Mouse (Mus musculus): Measurements from ENCODE around the gene Aacs. TPM values are rescaled to one million over a fixed set of nuclear protein-coding genes. Genes with fewer than 3 reads are reported as not detected.
A peak's percentile ranks its signal among the peaks of the same experiment; 100 is the strongest.

The Aacs gene
- polyA plus RNA-seq, 1 experiment from 2014 or later: 51.8 TPM

DNA sequence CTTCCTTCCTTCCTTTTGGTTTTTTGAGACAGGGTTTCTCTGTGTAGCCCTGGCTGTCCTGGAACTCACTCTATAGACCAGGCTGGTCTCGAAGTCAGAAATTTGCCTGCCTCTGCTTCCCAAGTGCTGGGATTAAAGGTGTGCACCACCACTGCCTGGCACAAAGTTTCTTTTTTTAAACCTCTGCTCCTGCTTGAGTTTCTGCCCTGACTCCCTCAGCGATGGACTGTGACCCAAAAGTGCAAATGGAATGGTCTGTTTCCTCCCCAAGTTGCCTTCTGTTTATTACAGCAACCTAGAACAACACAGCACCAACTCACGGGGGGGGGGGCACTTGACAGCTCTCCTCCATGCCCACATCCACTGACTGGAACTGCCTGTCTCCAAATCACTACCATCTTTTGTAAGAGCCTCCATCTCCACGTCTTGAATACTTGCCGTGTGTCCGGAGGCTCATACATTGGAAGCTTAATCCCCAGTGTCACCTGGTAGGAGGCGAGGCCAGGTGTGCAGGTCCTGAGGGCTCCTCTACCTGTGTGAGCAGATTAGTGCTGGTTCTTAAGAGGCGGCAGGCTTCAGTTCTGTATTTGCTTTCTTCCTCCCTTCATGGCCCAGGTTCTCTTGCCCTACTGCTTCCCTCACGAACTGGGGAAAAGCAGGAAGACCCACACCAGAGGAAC is 2.7 kb upstream of the Aacs start:
- DNase-seq (ENCODE audit: low spot score) (no peak), ATAC-seq (no peak)
- WGBS: 82% methylated on average over 9 of the region's 9 CpGs
- Histone ChIP-seq H3K9ac (ENCODE audit: low read length) (no peak overlapping the region), H3K27me3 (replicated peaks; ENCODE audit: control insufficient read depth, insufficient read depth, low read length) (no peaks in the 10 kb centered on the region), H3K9me3 (replicated peaks; ENCODE audit: control insufficient read depth, low read length) (no peaks in the 10 kb centered on the region), H3K4me1 (ENCODE audit: control insufficient read depth, insufficient read depth, low read length) (peaks cover 14% of the 10 kb centered on the region), H3K36me3 (ENCODE audit: control insufficient read depth, insufficient read depth, low read length) (no peaks in the 10 kb centered on the region), H3K4me2 (ENCODE audit: low read length) (no peak overlapping the region), H3K4me3 (ENCODE audit: low read depth, low read length) (no peak overlapping the region), H3K27ac (ENCODE audit: low read depth, low read length) (no peak overlapping the region)

DNA sequence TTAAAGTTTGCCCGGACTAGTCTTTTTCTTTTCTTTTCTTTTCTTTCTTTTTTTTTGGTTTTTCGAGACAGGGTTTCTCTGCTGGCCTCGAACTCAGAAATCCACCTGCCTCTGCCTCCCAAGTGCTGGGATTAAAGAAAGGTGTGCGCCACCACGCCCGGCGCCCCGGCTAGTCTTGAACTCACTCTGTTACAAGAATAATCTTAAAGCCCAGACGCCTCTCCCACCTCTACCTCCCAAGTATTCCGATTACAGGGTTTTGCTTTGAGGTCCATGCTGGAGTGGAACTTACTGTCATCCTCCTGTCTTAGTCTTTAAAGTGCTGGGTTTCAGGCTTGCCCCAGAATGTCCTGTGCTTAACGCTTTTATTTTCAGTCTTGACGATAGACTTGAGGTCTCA is 584 bp upstream of the Aacs start:
- Histone ChIP-seq H3K27me3 (replicated peaks; ENCODE audit: control insufficient read depth, insufficient read depth, low read length) (no peaks in the 10 kb centered on the region), H3K27ac (ENCODE audit: low read depth, low read length) (no peak overlapping the region), H3K36me3 (ENCODE audit: control insufficient read depth, insufficient read depth, low read length) (no peaks in the 10 kb centered on the region), H3K4me2 (ENCODE audit: low read length) (peak overlapping the region; percentile 83), H3K9me3 (replicated peaks; ENCODE audit: control insufficient read depth, low read length) (no peaks in the 10 kb centered on the region), H3K4me3 (ENCODE audit: low read depth, low read length) (peak overlapping the region; percentile 73), H3K9ac (ENCODE audit: low read length) (peak overlapping the region; percentile 79; the same call in 1 of the 2 replicates), H3K4me1 (ENCODE audit: control insufficient read depth, insufficient read depth, low read length) (peaks cover 14% of the 10 kb centered on the region)
- 57% methylated on average over 12 of the region's 12 CpGs for WGBS
- ATAC-seq (no peak), DNase-seq (ENCODE audit: low spot score) (no peak)

DNA sequence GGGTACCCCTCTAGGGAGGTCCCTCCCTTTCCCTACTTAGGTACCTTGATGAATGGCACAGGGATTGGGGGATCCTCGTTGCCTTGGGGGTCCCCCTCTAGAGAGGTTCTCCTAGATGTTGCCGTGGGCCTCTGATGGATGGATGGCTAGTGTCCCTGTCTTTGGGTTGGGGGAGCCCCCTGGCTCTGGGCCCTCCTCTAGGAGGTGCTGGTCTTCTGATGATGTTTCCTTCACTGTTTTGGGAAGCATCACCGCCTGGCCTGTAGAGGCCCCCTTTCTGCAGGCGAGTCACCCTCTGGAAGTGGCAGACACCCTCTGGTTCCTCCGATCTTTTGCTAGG is 642 bp downstream of the Aacs start:
- 13% methylated on average over 5 of the region's 5 CpGs for WGBS
- peak overlapping the region; percentile 83 for H3K4me2 ChIP-seq (ENCODE audit: low read length)
- peak; percentile 34 for DNase-seq (ENCODE audit: low spot score)

DNA sequence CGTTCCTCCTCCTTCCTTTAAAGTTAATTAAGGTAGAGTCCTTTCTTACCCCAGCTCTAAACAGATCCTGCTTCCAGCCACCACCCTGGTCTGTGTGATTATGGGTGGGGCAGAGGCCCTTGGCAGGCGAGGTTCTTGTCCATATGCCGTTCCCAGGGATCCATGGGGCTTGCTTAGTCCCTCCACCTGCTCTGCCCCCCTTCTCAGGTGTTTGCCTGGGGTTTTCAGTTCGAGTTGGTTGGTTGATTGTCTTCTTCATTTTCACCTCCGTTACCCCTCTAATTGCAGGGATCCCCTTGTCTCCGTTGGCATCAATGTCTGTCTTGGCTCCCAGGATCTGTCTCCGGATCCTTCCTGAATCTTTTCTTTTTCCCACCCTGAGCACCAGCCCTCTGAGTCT is 1.2 kb downstream of the Aacs start:
- Histone ChIP-seq H3K4me3 (ENCODE audit: low read depth, low read length) (peak overlapping the region; percentile 73), H3K4me1 (ENCODE audit: control insufficient read depth, insufficient read depth, low read length) (peaks cover 14% of the 10 kb centered on the region), H3K4me2 (ENCODE audit: low read length) (peak overlapping the region; percentile 83), H3K9ac (ENCODE audit: low read length) (peak overlapping the region; percentile 79), H3K9me3 (replicated peaks; ENCODE audit: control insufficient read depth, low read length) (no peaks in the 10 kb centered on the region), H3K36me3 (ENCODE audit: control insufficient read depth, insufficient read depth, low read length) (no peaks in the 10 kb centered on the region), H3K27me3 (replicated peaks; ENCODE audit: control insufficient read depth, insufficient read depth, low read length) (no peaks in the 10 kb centered on the region), H3K27ac (ENCODE audit: low read depth, low read length) (no peak overlapping the region)
- ATAC-seq (no peak), DNase-seq (ENCODE audit: low spot score) (no peak)
- WGBS: 57% methylated on average over 7 of the region's 7 CpGs

More for the DNA sequence above, 642 bp downstream of the Aacs start:
- H3K27ac ChIP-seq (ENCODE audit: low read depth, low read length): peak overlapping the region; percentile 72; the same call in 1 of the 2 replicates
- H3K9ac ChIP-seq (ENCODE audit: low read length): peak overlapping the region; percentile 79
- H3K27me3 ChIP-seq (replicated peaks; ENCODE audit: control insufficient read depth, insufficient read depth, low read length): no peaks in the 10 kb centered on the region
- peak overlapping the region; percentile 73 for H3K4me3 ChIP-seq (ENCODE audit: low read depth, low read length)
- no peaks in the 10 kb centered on the region for H3K9me3 ChIP-seq (replicated peaks; ENCODE audit: control insufficient read depth, low read length)
- ATAC-seq: no peak; the same call in 1 of the 2 replicates
- peaks cover 14% of the 10 kb centered on the region for H3K4me1 ChIP-seq (ENCODE audit: control insufficient read depth, insufficient read depth, low read length)
- H3K36me3 ChIP-seq (ENCODE audit: control insufficient read depth, insufficient read depth, low read length): no peaks in the 10 kb centered on the region

DNA sequence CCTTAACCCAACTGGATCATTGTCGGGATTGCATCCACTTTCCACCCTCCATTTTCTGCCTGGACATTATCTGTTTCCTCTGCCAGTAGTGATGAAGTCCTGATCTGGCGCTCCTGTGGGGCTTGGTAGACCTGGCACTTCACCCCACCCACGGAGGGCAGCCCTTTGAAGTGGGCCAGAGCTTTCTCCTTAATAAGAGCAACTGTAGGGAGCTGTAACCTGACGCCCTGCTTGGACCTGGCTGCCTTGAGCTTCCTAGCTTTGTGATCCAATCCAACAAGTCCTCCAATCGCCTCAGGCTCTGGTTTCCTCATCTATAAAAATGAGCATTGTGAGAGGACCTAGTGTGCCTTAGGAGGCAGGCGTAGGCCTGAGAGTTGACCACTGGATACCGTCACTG is 1.9 kb downstream of the Aacs start:
- Histone ChIP-seq H3K36me3 (ENCODE audit: control insufficient read depth, insufficient read depth, low read length) (peaks cover 2% of the 10 kb centered on the region), H3K9me3 (replicated peaks; ENCODE audit: control insufficient read depth, low read length) (no peaks in the 10 kb centered on the region), H3K27me3 (replicated peaks; ENCODE audit: control insufficient read depth, insufficient read depth, low read length) (no peaks in the 10 kb centered on the region), H3K4me3 (ENCODE audit: low read depth, low read length) (peak overlapping the region; percentile 73; the same call in 1 of the 2 replicates), H3K9ac (ENCODE audit: low read length) (no peak overlapping the region), H3K4me2 (ENCODE audit: low read length) (peak overlapping the region; percentile 83), H3K4me1 (ENCODE audit: control insufficient read depth, insufficient read depth, low read length) (peaks cover 14% of the 10 kb centered on the region), H3K27ac (ENCODE audit: low read depth, low read length) (no peak overlapping the region)
- WGBS: 64% methylated on average over 7 of the region's 7 CpGs
- ATAC-seq: no peak
- DNase-seq (ENCODE audit: low spot score): no peak

DNA sequence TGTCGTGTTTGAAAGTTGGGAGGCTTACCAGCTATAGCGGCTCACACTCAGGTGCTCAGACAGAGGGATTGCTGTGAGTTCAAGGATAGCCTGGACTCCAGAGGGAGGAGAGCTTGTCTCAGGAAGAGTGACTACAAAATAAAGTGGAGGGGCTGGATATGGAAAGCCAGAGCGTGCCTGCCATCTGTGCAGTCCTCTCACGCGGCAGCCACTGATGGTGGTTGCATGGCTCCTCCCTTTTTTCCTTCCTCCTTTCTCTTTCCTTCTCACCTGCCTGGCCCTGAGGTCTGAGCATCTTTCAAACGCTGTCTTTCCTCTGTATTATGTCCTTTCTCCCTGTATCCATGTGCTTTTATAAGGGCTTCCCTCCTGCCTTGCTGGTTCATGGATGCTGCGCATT is 2.4 kb downstream of the Aacs start:
- Histone ChIP-seq H3K4me1 (ENCODE audit: control insufficient read depth, insufficient read depth, low read length) (peaks cover 14% of the 10 kb centered on the region), H3K9ac (ENCODE audit: low read length) (no peak overlapping the region), H3K4me3 (ENCODE audit: low read depth, low read length) (no peak overlapping the region), H3K9me3 (replicated peaks; ENCODE audit: control insufficient read depth, low read length) (no peaks in the 10 kb centered on the region), H3K27ac (ENCODE audit: low read depth, low read length) (no peak overlapping the region), H3K36me3 (ENCODE audit: control insufficient read depth, insufficient read depth, low read length) (peaks cover 7% of the 10 kb centered on the region), H3K27me3 (replicated peaks; ENCODE audit: control insufficient read depth, insufficient read depth, low read length) (no peaks in the 10 kb centered on the region), H3K4me2 (ENCODE audit: low read length) (no peak overlapping the region; the same call in 1 of the 2 replicates)
- ATAC-seq (no peak), DNase-seq (ENCODE audit: low spot score) (no peak)
- WGBS: 89% methylated on average over 7 of the region's 7 CpGs

DNA sequence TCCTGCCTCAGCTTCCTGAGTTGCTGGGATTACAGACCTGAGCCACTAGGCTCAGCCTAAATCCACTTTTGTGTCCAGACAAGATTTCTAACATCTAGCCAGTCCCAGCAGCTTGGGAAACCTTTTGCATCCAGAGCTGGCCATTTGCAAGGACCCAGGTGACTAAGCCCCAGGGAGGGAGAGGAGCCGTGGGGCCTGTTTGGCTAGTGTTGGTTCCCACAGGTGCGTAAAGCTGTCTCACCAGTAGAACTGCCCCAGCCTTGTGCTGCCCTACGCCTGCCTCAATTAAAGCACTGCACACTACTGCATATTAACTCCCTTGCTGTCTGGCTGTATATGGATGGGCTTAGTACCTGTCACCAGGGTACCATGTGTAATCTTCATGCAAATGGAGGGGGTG is 3.8 kb downstream of the Aacs start:
- peaks cover 18% of the 10 kb centered on the region for H3K36me3 ChIP-seq (ENCODE audit: control insufficient read depth, insufficient read depth, low read length)
- H3K27me3 ChIP-seq (replicated peaks; ENCODE audit: control insufficient read depth, insufficient read depth, low read length): no peaks in the 10 kb centered on the region
- H3K4me2 ChIP-seq (ENCODE audit: low read length): no peak overlapping the region
- H3K27ac ChIP-seq (ENCODE audit: low read depth, low read length): no peak overlapping the region
- peaks cover 14% of the 10 kb centered on the region for H3K4me1 ChIP-seq (ENCODE audit: control insufficient read depth, insufficient read depth, low read length)
- 92% methylated on average over 3 of the region's 3 CpGs for WGBS
- ATAC-seq (no peak), DNase-seq (ENCODE audit: low spot score) (no peak)
- no peaks in the 10 kb centered on the region for H3K9me3 ChIP-seq (replicated peaks; ENCODE audit: control insufficient read depth, low read length)
- H3K9ac ChIP-seq (ENCODE audit: low read length): no peak overlapping the region
- no peak overlapping the region for H3K4me3 ChIP-seq (ENCODE audit: low read depth, low read length)

DNA sequence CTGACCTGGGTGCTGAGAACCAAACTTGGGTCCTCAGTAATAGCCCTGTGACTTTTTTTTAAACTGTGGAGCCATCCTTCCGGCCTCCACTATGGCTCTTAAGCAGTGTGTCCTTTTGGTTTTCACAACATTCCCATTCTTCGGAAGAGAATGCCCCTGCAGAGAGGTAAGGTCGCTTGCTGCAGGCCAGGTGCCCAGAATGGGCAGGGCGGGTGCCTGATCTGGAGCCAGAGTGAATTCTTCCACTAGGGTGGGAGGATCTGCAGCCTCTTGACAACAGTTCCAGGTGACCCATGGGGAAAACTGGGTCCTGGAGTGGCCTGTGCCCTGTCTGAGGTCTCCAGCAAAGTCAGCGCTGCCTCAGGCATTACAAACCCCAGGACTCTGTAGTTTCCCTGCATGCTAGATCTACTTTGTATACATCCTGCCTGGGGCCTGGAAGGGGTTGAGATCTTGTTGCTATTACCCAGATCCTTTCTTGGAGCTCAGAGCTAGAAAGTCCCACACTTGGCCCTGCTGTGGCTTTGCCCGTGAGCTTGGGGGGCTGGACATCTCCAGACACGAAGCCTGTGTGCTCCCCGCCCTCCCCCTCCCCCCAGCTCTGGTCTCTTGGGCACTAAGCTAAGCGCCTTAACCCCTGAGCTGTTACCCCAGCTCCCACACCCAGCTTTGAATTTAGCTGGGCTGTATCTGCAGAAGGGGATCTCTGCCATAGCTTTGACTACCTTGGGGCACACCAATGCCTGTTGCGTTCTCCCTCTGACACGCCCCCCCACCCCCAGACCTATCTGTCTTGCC is 5.0 kb downstream of the Aacs start:
- ATAC-seq (no peak), DNase-seq (ENCODE audit: low spot score) (no peak)
- peaks cover 12% of the 10 kb centered on the region for H3K4me1 ChIP-seq (ENCODE audit: control insufficient read depth, insufficient read depth, low read length)
- peaks cover 31% of the 10 kb centered on the region for H3K36me3 ChIP-seq (ENCODE audit: control insufficient read depth, insufficient read depth, low read length)
- H3K4me2 ChIP-seq (ENCODE audit: low read length): no peak overlapping the region
- H3K27me3 ChIP-seq (replicated peaks; ENCODE audit: control insufficient read depth, insufficient read depth, low read length): no peaks in the 10 kb centered on the region
- no peak overlapping the region for H3K27ac ChIP-seq (ENCODE audit: low read depth, low read length)
- 79% methylated on average over 11 of the region's 11 CpGs for WGBS
- no peak overlapping the region for H3K4me3 ChIP-seq (ENCODE audit: low read depth, low read length)
- H3K9me3 ChIP-seq (replicated peaks; ENCODE audit: control insufficient read depth, low read length): no peaks in the 10 kb centered on the region
- H3K9ac ChIP-seq (ENCODE audit: low read length): no peak overlapping the region

DNA sequence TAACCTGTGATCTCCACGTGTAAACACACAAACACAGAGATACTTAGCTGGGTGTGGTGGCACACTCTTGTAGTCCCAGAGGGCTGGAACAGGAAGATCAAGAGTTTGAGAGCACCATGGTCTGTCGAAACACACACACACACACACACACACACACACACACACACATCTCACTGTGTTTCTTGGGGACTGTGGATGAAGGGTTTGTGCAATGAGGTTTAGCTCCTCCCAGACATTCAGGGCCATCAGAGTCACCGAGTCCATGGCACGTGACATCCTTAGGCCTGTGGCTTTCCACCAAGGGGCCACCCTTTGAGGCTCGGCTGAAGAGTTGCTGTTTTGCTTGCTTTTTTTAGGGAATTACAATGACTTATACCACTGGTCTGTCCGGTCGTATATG is 6.9 kb downstream of the Aacs start:
- H3K4me3 ChIP-seq (ENCODE audit: low read depth, low read length): no peak overlapping the region
- peaks cover under 1% of the 10 kb centered on the region for H3K4me1 ChIP-seq (ENCODE audit: control insufficient read depth, insufficient read depth, low read length)
- H3K36me3 ChIP-seq (ENCODE audit: control insufficient read depth, insufficient read depth, low read length): peaks cover 33% of the 10 kb centered on the region
- DNase-seq (ENCODE audit: low spot score) (no peak), ATAC-seq (no peak)
- 93% methylated on average over 7 of the region's 7 CpGs for WGBS
- H3K27ac ChIP-seq (ENCODE audit: low read depth, low read length): no peak overlapping the region
- no peak overlapping the region for H3K9ac ChIP-seq (ENCODE audit: low read length)
- no peak overlapping the region for H3K4me2 ChIP-seq (ENCODE audit: low read length)
- no peaks in the 10 kb centered on the region for H3K27me3 ChIP-seq (replicated peaks; ENCODE audit: control insufficient read depth, insufficient read depth, low read length)
- H3K9me3 ChIP-seq (replicated peaks; ENCODE audit: control insufficient read depth, low read length): no peaks in the 10 kb centered on the region

Data from forebrain, embryonic 14.5 days (tissue).